Mouse (Mus musculus): ENCODE data around the gene Cers1. TPM values are rescaled to one million over a fixed set of nuclear protein-coding genes. Genes with fewer than 3 reads are reported as not detected.

The Cers1 gene
- polyA plus RNA-seq, 1 experiment from 2014 or later: 4.0 TPM

GRCm38 (mm10) chr8:70376275-70376741 is 60.7 kb downstream of the Cers1 start:
- peak overlapping the region; percentile 47 for H3K4me3 ChIP-seq (replicated peaks)
- H3K36me3 ChIP-seq: no peaks in the 10 kb centered on the region
- WGBS: 7% methylated on average over 37 of the region's 37 CpGs
- H3K27ac ChIP-seq: no peak overlapping the region
- peaks cover 45% of the 10 kb centered on the region for H3K4me1 ChIP-seq
- ATAC-seq (replicated peaks; ENCODE audit: low FRiP score): no peak
- peak overlapping the region; percentile 43 for H3K4me2 ChIP-seq
- no peak overlapping the region for H3K9ac ChIP-seq
- H3K9me3 ChIP-seq (replicated peaks): no peaks in the 10 kb centered on the region
- H3K27me3 ChIP-seq: peaks cover 84% of the 10 kb centered on the region

GRCm38 (mm10) chr8:70377049-70377448 is 61.5 kb downstream of the Cers1 start:
- no peaks in the 10 kb centered on the region for H3K9me3 ChIP-seq (replicated peaks)
- WGBS: 13% methylated on average over 15 of the region's 15 CpGs

GRCm38 (mm10) chr8:70380069-70380468 is 64.5 kb downstream of the Cers1 start:
- H3K4me1 ChIP-seq: peaks cover 16% of the 10 kb centered on the region
- no peak overlapping the region for H3K9ac ChIP-seq
- H3K4me2 ChIP-seq: no peak overlapping the region
- H3K27ac ChIP-seq: no peak overlapping the region
- no peak for ATAC-seq (replicated peaks; ENCODE audit: low FRiP score)
- H3K27me3 ChIP-seq: peaks cover 46% of the 10 kb centered on the region
- no peak overlapping the region for H3K4me3 ChIP-seq (replicated peaks)
- 0 out of 2 replicates have a peak, but pooled peaks cover 3% of the 10 kb centered on the region for H3K36me3 ChIP-seq
- 82% methylated on average over 12 of the region's 12 CpGs for WGBS
- H3K9me3 ChIP-seq (replicated peaks): no peaks in the 10 kb centered on the region

More at GRCm38 (mm10) chr8:70377049-70377448, 61.5 kb downstream of the Cers1 start:
- peaks cover 41% of the 10 kb centered on the region for H3K4me1 ChIP-seq
- no peak overlapping the region for H3K9ac ChIP-seq
- peaks cover 77% of the 10 kb centered on the region for H3K27me3 ChIP-seq
- no peak overlapping the region for H3K4me3 ChIP-seq (replicated peaks)
- no peak overlapping the region for H3K27ac ChIP-seq
- H3K4me2 ChIP-seq: no peak overlapping the region
- no peaks in the 10 kb centered on the region for H3K36me3 ChIP-seq
- no peak for ATAC-seq (replicated peaks; ENCODE audit: low FRiP score)

Other genes starting within 250 kb of the Cers1 start
- 1.0 TPM in 2 replicates for gene Tm6sf2, start 242.9 kb upstream of the Cers1 start, polyA plus RNA-seq (2015; fragmentation: Nextera tagmentation; extraction: Ambion mirVana)
- 0.35 TPM in 1 of 2 replicates, not detected in the other for gene Hapln4, start 232.3 kb upstream of the Cers1 start, polyA plus RNA-seq (2015; fragmentation: Nextera tagmentation; extraction: Ambion mirVana)
- 0.32 and 0.64 TPM in 2 replicates for gene Ncan, start 194.9 kb upstream of the Cers1 start, polyA plus RNA-seq (2015; fragmentation: Nextera tagmentation; extraction: Ambion mirVana)
- 31.4 and 34.8 TPM in 2 replicates for gene Nr2c2ap, start 184.4 kb upstream of the Cers1 start, polyA plus RNA-seq (2015; fragmentation: Nextera tagmentation; extraction: Ambion mirVana)
- 18.3 and 22.7 TPM in 2 replicates for gene Rfxank, start 176.6 kb upstream of the Cers1 start, polyA plus RNA-seq (2015; fragmentation: Nextera tagmentation; extraction: Ambion mirVana)
- gene Borcs8, start 176.3 kb upstream of the Cers1 start, polyA plus RNA-seq (2015; fragmentation: Nextera tagmentation; extraction: Ambion mirVana): 45.0 and 47.8 TPM in 2 replicates
- 0.17 and 0.29 TPM in 2 replicates for gene Mef2b, start 176.1 kb upstream of the Cers1 start, polyA plus RNA-seq (2015; fragmentation: Nextera tagmentation; extraction: Ambion mirVana)
- 71.8 and 76.3 TPM in 2 replicates for gene Tmem161a, start 143.4 kb upstream of the Cers1 start, polyA plus RNA-seq (2015; fragmentation: Nextera tagmentation; extraction: Ambion mirVana)
- gene Slc25a42, start 103.5 kb upstream of the Cers1 start, polyA plus RNA-seq (2015; fragmentation: Nextera tagmentation; extraction: Ambion mirVana): 4.8 and 5.1 TPM in 2 replicates
- gene Sugp2, start 81.5 kb upstream of the Cers1 start, polyA plus RNA-seq (2015; fragmentation: Nextera tagmentation; extraction: Ambion mirVana): 29.6 and 31.6 TPM in 2 replicates
- 28.8 and 31.0 TPM in 2 replicates for gene Armc6, start 81.3 kb upstream of the Cers1 start, polyA plus RNA-seq (2015; fragmentation: Nextera tagmentation; extraction: Ambion mirVana)
- 69.5 and 79.9 TPM in 2 replicates for gene Homer3, start 32.9 kb upstream of the Cers1 start, polyA plus RNA-seq (2015; fragmentation: Nextera tagmentation; extraction: Ambion mirVana)
- gene Ddx49, start 13.3 kb upstream of the Cers1 start, polyA plus RNA-seq (2015; fragmentation: Nextera tagmentation; extraction: Ambion mirVana): 45.1 and 49.0 TPM in 2 replicates
- 320 and 327 TPM in 2 replicates for gene Cope, start 13.3 kb upstream of the Cers1 start, polyA plus RNA-seq (2015; fragmentation: Nextera tagmentation; extraction: Ambion mirVana)
- 5.2 and 6.2 TPM in 2 replicates for gene Gdf1, start 14.0 kb downstream of the Cers1 start, polyA plus RNA-seq (2015; fragmentation: Nextera tagmentation; extraction: Ambion mirVana)
- 17.1 and 17.2 TPM in 2 replicates for gene Upf1, start 37.5 kb downstream of the Cers1 start, polyA plus RNA-seq (2015; fragmentation: Nextera tagmentation; extraction: Ambion mirVana)
- gene Comp, start 57.8 kb downstream of the Cers1 start, polyA plus RNA-seq (2015; fragmentation: Nextera tagmentation; extraction: Ambion mirVana): 0.40 and 1.5 TPM in 2 replicates
- gene Crtc1, start 123.8 kb downstream of the Cers1 start, polyA plus RNA-seq (2015; fragmentation: Nextera tagmentation; extraction: Ambion mirVana): 17.9 and 21.0 TPM in 2 replicates
- gene Klhl26, start 161.2 kb downstream of the Cers1 start, polyA plus RNA-seq (2015; fragmentation: Nextera tagmentation; extraction: Ambion mirVana): 20.0 and 23.5 TPM in 2 replicates
- 5.9 and 6.0 TPM in 2 replicates for gene Tmem59l, start 171.6 kb downstream of the Cers1 start, polyA plus RNA-seq (2015; fragmentation: Nextera tagmentation; extraction: Ambion mirVana)
- gene Crlf1, start 177.4 kb downstream of the Cers1 start, polyA plus RNA-seq (2015; fragmentation: Nextera tagmentation; extraction: Ambion mirVana): 21.1 and 24.1 TPM in 2 replicates
- 128 and 133 TPM in 2 replicates for gene Rex1bd, start 191.0 kb downstream of the Cers1 start, polyA plus RNA-seq (2015; fragmentation: Nextera tagmentation; extraction: Ambion mirVana)
- gene Uba52, start 195.0 kb downstream of the Cers1 start, polyA plus RNA-seq (2015; fragmentation: Nextera tagmentation; extraction: Ambion mirVana): 954 and 1,022 TPM in 2 replicates
- gene Fkbp8, start 211.9 kb downstream of the Cers1 start, polyA plus RNA-seq (2015; fragmentation: Nextera tagmentation; extraction: Ambion mirVana): 295 and 322 TPM in 2 replicates
- 58.5 and 64.5 TPM in 2 replicates for gene Kxd1, start 212.2 kb downstream of the Cers1 start, polyA plus RNA-seq (2015; fragmentation: Nextera tagmentation; extraction: Ambion mirVana)
- 20.3 and 23.8 TPM in 2 replicates for gene Ell, start 223.7 kb downstream of the Cers1 start, polyA plus RNA-seq (2015; fragmentation: Nextera tagmentation; extraction: Ambion mirVana)

All from kidney, embryonic 15.5 days (tissue).